Mouse (Mus musculus) spleen, adult 2 months (tissue): Measurements from ENCODE around the gene Actb.

Source experiments
- CTCF ChIP-seq: fragments of 200-500 bp; IDR thresholded peaks from 2 replicates; pipeline ENCODE4 v1.5.1; 2011; ENCODE audit warnings: mild to moderate bottlenecking, inconsistent platforms; ENCODE audit not compliant: insufficient read depth, insufficient read length, insufficient replicate concordance; ENCODE audit errors: extremely low read depth
- POLR2A ChIP-seq: fragments of 200-500 bp; IDR thresholded peaks from 2 replicates; pipeline ENCODE4 v1.6.1; 2011; ENCODE audit warnings: low read depth, low read length, inconsistent platforms

- TF ChIP-seq POLR2A (no peak), CTCF (no peak)
Measured at GRCm38 (mm10) chr5:142904208-142905037, 2.1 kb downstream of the Actb start.
